Mouse (Mus musculus) CH12.LX (cell line): ENCODE measurements around the gene Dusp2. TPM values are rescaled to one million over a fixed set of nuclear protein-coding genes. Genes with fewer than 3 reads are reported as not detected.

ENCODE experiments used
- DNase-seq: peaks from one replicate; pipeline ENCODE4 v3.0.0-alpha.2; 2013; ENCODE audit errors: extremely low read depth
- H3K27ac ChIP-seq: 2 replicates; pipeline ENCODE4 v1.5.1; 2012; ENCODE audit warnings: low read depth, mild to moderate bottlenecking, control low read depth, moderate library complexity; ENCODE audit not compliant: insufficient read depth
- H3K27me3 ChIP-seq: replicated peaks from 2 replicates; pipeline ENCODE3; 2012; ENCODE audit warnings: inconsistent platforms
- H3K36me3 ChIP-seq, 2 experiments: replicated peaks in 1 of 2; 2 replicates each; pipeline versions ENCODE3 to v1.6.1; 2012; ENCODE audit warnings: inconsistent platforms in 1 of 2, low read length in 1 of 2, mild to moderate bottlenecking in 1 of 2, mixed read lengths in 1 of 2, moderate library complexity in 1 of 2; ENCODE audit not compliant: control insufficient read depth in 1 of 2, insufficient read depth in 1 of 2
- H3K4me1 ChIP-seq, 2 experiments: 2 replicates each; pipeline ENCODE4 v1.6.1; 2012; ENCODE audit warnings: inconsistent platforms in 1 of 2, moderate library complexity in 1 of 2; ENCODE audit not compliant: insufficient read depth in 2 of 2, control insufficient read depth in 1 of 2
- H3K4me2 ChIP-seq: 2 replicates; pipeline ENCODE4 v1.6.1; 2012; ENCODE audit warnings: low read depth, mild to moderate bottlenecking, control low read depth; ENCODE audit not compliant: poor library complexity, insufficient read depth, severe bottlenecking
- H3K4me3 ChIP-seq, 3 experiments: fragments of 150-350 bp in 1 of 3; sonication (generic) in 1 of 3; replicated peaks in 1 of 3; 2 replicates each; pipeline versions ENCODE3 to v1.5.1; 2011 to 2012; ENCODE audit warnings: low read depth in 2 of 3, low read length in 2 of 3, mild to moderate bottlenecking in 2 of 3, moderate library complexity in 2 of 3, control low read depth in 1 of 3, improper control_type of control experiment in 1 of 3, inconsistent platforms in 1 of 3, mixed read lengths in 1 of 3; ENCODE audit not compliant: poor library complexity in 1 of 3
- H3K79me2 ChIP-seq: replicated peaks from 2 replicates; pipeline ENCODE4 v1.6.1; 2012; ENCODE audit warnings: mild to moderate bottlenecking, moderate library complexity; ENCODE audit not compliant: control insufficient read depth, poor library complexity, insufficient read depth, severe bottlenecking; ENCODE audit errors: extremely low read depth
- H3K9ac ChIP-seq: 2 replicates; pipeline ENCODE4 v1.6.1; 2012; ENCODE audit warnings: low read depth, mild to moderate bottlenecking, control low read depth, moderate library complexity; ENCODE audit not compliant: insufficient read depth
- H3K9me3 ChIP-seq: replicated peaks from 2 replicates; pipeline ENCODE3; 2012; ENCODE audit warnings: low read length, inconsistent platforms, mixed read lengths
- BHLHE40 ChIP-seq: IDR thresholded peaks from 2 replicates; pipeline ENCODE4 v1.6.1; 2011; ENCODE audit warnings: mild to moderate bottlenecking, low read depth, low read length, improper control_type of control experiment
- CHD2 ChIP-seq: IDR thresholded peaks from 2 replicates; pipeline ENCODE4 v1.6.1; 2011; ENCODE audit warnings: low read length, improper control_type of control experiment
- ELF1 ChIP-seq: IDR thresholded peaks from 2 replicates; pipeline ENCODE4 v1.6.1; 2014; ENCODE audit warnings: low read depth, mild to moderate bottlenecking, inconsistent platforms, low read length, improper control_type of control experiment
- EP300 ChIP-seq: IDR thresholded peaks from 2 replicates; pipeline ENCODE4 v1.6.1; 2011; ENCODE audit warnings: low read length, improper control_type of control experiment
- IRF4 ChIP-seq: IDR thresholded peaks from 2 replicates; pipeline ENCODE4 v1.6.1; 2014; ENCODE audit warnings: low read depth, mild to moderate bottlenecking, inconsistent platforms, low read length, improper control_type of control experiment
- JUN ChIP-seq: IDR thresholded peaks from 2 replicates; pipeline ENCODE4 v1.6.1; 2011; ENCODE audit warnings: low read depth, mild to moderate bottlenecking, low read length, improper control_type of control experiment, moderate library complexity; ENCODE audit not compliant: insufficient read depth
- JUND ChIP-seq: conservative IDR thresholded peaks from 2 replicates; pipeline ENCODE4 v1.6.1; 2011; ENCODE audit warnings: low read depth, low read length, improper control_type of control experiment
- KAT2A ChIP-seq: IDR thresholded peaks from 2 replicates; pipeline ENCODE4 v1.6.1; 2012; ENCODE audit warnings: low read length, improper control_type of control experiment, inconsistent platforms; ENCODE audit not compliant: insufficient replicate concordance
- MAFK ChIP-seq: IDR thresholded peaks from 2 replicates; pipeline ENCODE4 v1.6.1; 2011; ENCODE audit warnings: low read length, improper control_type of control experiment; ENCODE audit not compliant: insufficient replicate concordance
- MAX ChIP-seq: IDR thresholded peaks from 2 replicates; pipeline ENCODE4 v1.6.1; 2011; ENCODE audit warnings: low read length, improper control_type of control experiment
- MXI1 ChIP-seq: IDR thresholded peaks from 2 replicates; pipeline ENCODE4 v1.6.1; 2011; ENCODE audit warnings: mild to moderate bottlenecking, low read depth, low read length, improper control_type of control experiment
- NRF1 ChIP-seq: IDR thresholded peaks from 2 replicates; pipeline ENCODE4 v1.6.1; 2014; ENCODE audit warnings: low read depth, mild to moderate bottlenecking, inconsistent platforms, low read length, improper control_type of control experiment, moderate library complexity
- PAX5 ChIP-seq: IDR thresholded peaks from 2 replicates; pipeline ENCODE4 v1.6.1; 2012; ENCODE audit warnings: low read length, inconsistent platforms, mixed read lengths
- POLR2AphosphoS2 ChIP-seq: IDR thresholded peaks from 2 replicates; pipeline ENCODE4 v1.6.1; 2011; ENCODE audit warnings: low read depth, low read length, improper control_type of control experiment
- RAD21 ChIP-seq: IDR thresholded peaks from 2 replicates; pipeline ENCODE4 v1.6.1; 2011; ENCODE audit warnings: low read depth, mild to moderate bottlenecking, low read length, improper control_type of control experiment, moderate library complexity
- SIN3A ChIP-seq: IDR thresholded peaks from 2 replicates; pipeline ENCODE4 v1.6.1; 2012; ENCODE audit warnings: low read length, improper control_type of control experiment, inconsistent platforms
- TBP ChIP-seq: conservative IDR thresholded peaks from 2 replicates; pipeline ENCODE4 v1.6.1; 2011; ENCODE audit warnings: low read depth, low read length, improper control_type of control experiment
- TCF12 ChIP-seq: IDR thresholded peaks from 2 replicates; pipeline ENCODE4 v1.6.1; 2014; ENCODE audit warnings: low read depth, mild to moderate bottlenecking, inconsistent platforms, low read length, improper control_type of control experiment
- USF1 ChIP-seq: IDR thresholded peaks from 2 replicates; pipeline ENCODE4 v1.6.1; 2014; ENCODE audit warnings: low read depth, mild to moderate bottlenecking, inconsistent platforms, low read length, improper control_type of control experiment
- USF2 ChIP-seq: conservative IDR thresholded peaks from 2 replicates; pipeline ENCODE4 v1.6.1; 2011; ENCODE audit warnings: low read depth, low read length, improper control_type of control experiment
- ZC3H11A ChIP-seq: IDR thresholded peaks from 2 replicates; pipeline ENCODE4 v1.6.1; 2012; ENCODE audit warnings: low read depth, mild to moderate bottlenecking, inconsistent platforms, low read length, improper control_type of control experiment
- ZMIZ1 ChIP-seq: IDR thresholded peaks from 2 replicates; pipeline ENCODE4 v1.6.1; 2012; ENCODE audit warnings: low read depth, mild to moderate bottlenecking, inconsistent platforms, low read length, improper control_type of control experiment
- ZNF384 ChIP-seq: IDR thresholded peaks from 2 replicates; pipeline ENCODE4 v1.6.1; 2012; ENCODE audit warnings: low read depth, low read length, improper control_type of control experiment, inconsistent platforms
- dilution Hi-C: fragments of 300-500 bp; cut with MboI; formaldehyde crosslinking; loops from 2 replicates; pipeline ENCODE4 v1.14.3; 2020; ENCODE audit warnings: low sequenced_read_pairs; ENCODE audit not compliant: extremely low pct_unique_long_range_greater_than_20kb, extremely low pct_ligation_motif_present
- in situ Hi-C: fragments of 300-500 bp; cut with MboI; formaldehyde crosslinking; loops from 3 replicates; pipeline ENCODE4 v1.14.3; 2019; ENCODE audit warnings: low sequenced_read_pairs, low pct_ligation_motif_present, low pct_unique_long_range_greater_than_20kb, mixed read lengths
- polyA plus RNA-seq: library from polyadenylated mRNA; unstranded; fragments of >175 nt; gene quantifications from 2 replicates; pipeline ENCODE4 v1.2.1, GENCODE M21; 2012; ENCODE audit warnings: low read depth; ENCODE audit not compliant: insufficient read length
- total RNA-seq, 2 experiments: library from RNA; depleted of rRNA; stranded (reverse); fragments of 300-350 nt in 1 of 2; fragments of >200 nt in 1 of 2; gene quantifications; 2 replicates each; pipeline ENCODE4 v1.2.3; 2012 to 2014

The Dusp2 gene
- total and polyA plus RNA-seq, 3 experiments = 57.8 to 107 (median 81.5) TPM

DNA sequence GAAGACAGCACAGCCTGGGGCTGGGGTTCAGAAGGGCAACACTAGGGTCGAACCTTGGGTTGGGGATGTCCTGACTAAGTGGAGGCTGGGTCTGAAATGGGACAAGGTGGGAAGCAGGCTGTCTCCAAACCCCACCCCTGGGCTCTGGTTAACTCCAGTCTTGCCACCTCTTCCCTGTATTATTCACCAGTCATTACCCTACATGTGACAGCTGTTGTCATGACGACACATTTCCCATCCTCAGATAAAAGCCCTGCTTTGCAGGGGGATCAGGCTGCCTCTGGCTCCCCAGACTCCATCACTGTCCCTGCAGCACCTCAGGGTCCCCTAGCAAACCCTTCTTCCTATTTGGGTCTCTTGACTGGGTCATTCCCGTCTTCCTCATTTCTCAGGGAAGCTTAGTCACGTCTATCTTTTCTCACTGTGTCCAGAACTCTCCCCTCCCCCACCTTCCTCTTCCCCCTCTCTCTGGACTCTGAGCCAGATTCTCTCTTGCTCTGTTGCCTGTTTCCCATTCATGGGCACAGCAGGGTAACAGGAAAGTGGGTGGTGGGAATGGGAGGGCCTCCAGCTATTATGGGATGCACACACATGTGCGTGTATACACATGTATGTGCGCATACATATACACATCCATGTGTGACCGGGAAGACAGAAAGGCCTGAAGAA, 42.1 kb downstream of the Dusp2 start:
- dilution Hi-C loops = no loop called here
- no peak for TF ChIP-seq MXI1
- no peak for TF ChIP-seq USF1
- TF ChIP-seq TBP = no peak
- TF ChIP-seq PAX5 = no peak
- no peak for TF ChIP-seq NRF1
- TF ChIP-seq ELF1 = no peak
- no peak for TF ChIP-seq IRF4
- no peak for TF ChIP-seq ZNF384
- TF ChIP-seq, all 38 proteins: peak for 0
- H3K27ac ChIP-seq = no peak overlapping the region
- DNase-seq = no peak
- peaks cover 33% of the 10 kb centered on the region for H3K27me3 ChIP-seq
- no peak overlapping the region for H3K4me3 ChIP-seq
- H3K4me2 ChIP-seq = no peak overlapping the region
- no peak overlapping the region for H3K9ac ChIP-seq
- H3K36me3 ChIP-seq = no peaks in the 10 kb centered on the region
- in situ Hi-C loops = no loop called here
- H3K79me2 ChIP-seq = no peaks in the 10 kb centered on the region
- H3K4me1 ChIP-seq = peaks cover 0 to 3% of the 10 kb centered on the region in 2 experiments; a peak in 1 of 4 replicates
- H3K9me3 ChIP-seq = no peaks in the 10 kb centered on the region

DNA sequence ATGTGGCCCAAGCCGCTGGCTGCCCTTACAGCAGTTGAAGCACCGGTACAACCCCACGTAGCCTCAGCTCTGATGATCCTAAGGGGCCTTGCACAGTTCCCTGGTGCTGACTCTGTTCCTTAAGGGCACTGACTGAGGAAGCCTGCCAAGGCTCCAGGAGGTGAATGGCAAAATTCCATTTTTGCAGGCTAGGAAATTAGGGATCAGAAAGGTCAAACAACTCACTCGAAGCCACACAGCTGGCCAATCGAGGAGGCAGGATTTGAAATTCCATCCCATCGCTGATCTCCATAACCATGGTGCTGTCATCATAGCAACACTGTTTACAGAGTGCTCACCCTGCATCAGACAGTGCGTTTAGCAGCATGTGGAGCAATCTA, 42.6 kb downstream of the Dusp2 start:
- TF ChIP-seq EP300 (no peak), ZMIZ1 (no peak)
- Histone ChIP-seq H3K27me3 (peaks cover 37% of the 10 kb centered on the region), H3K9ac (no peak overlapping the region), H3K36me3 (no peaks in the 10 kb centered on the region), H3K4me2 (no peak overlapping the region), H3K4me1 (peaks cover 0 to 3% of the 10 kb centered on the region in 2 experiments; a peak in 1 of 4 replicates), H3K27ac (no peak overlapping the region), H3K79me2 (no peaks in the 10 kb centered on the region), H3K4me3 (no peak overlapping the region), H3K9me3 (no peaks in the 10 kb centered on the region)
- no peak for DNase-seq
- in situ Hi-C loops = no loop called here
- dilution Hi-C loops = no loop called here

DNA sequence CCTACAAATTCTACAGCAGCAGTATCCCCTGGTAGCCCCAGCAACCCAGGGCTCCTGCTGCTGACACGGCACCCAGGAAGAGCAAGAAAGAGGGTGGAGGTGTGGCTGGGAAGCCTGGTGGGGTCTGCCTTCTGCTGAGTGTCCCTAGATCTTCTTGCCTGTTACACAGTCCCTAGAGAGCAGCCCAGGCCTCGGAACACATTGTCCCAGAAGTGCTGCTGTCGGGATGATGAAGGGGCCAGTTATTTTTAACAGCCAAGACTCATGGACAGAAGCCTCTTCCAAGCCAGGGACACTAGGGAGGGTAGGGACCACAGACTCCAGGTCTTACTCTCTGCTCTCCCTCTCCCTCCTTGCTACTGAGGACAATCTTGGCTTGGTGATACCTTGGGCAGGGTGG, 43.3 kb downstream of the Dusp2 start:
- Histone ChIP-seq H3K27ac (no peak overlapping the region), H3K9me3 (no peaks in the 10 kb centered on the region), H3K4me3 (no peak overlapping the region), H3K36me3 (no peaks in the 10 kb centered on the region), H3K4me1 (peaks cover 0 to 3% of the 10 kb centered on the region in 2 experiments; a peak in 1 of 4 replicates), H3K79me2 (no peaks in the 10 kb centered on the region), H3K4me2 (no peak overlapping the region), H3K27me3 (peaks cover 41% of the 10 kb centered on the region), H3K9ac (no peak overlapping the region)
- dilution Hi-C loops (no loop called here), in situ Hi-C loops (no loop called here)
- DNase-seq = no peak
- no peak for TF ChIP-seq USF2
- TF ChIP-seq POLR2AphosphoS2 = no peak
- no peak for TF ChIP-seq CHD2
- TF ChIP-seq MXI1 = no peak
- no peak for TF ChIP-seq IRF4
- no peak for TF ChIP-seq SIN3A
- TF ChIP-seq ZC3H11A = no peak
- no peak for TF ChIP-seq MAFK
- no peak for TF ChIP-seq MAX
- TF ChIP-seq ZMIZ1 = no peak
- no peak for TF ChIP-seq KAT2A
- TF ChIP-seq TCF12 = no peak
- no peak for TF ChIP-seq JUND
- TF ChIP-seq RAD21 = no peak
- TF ChIP-seq JUN = no peak
- no peak for TF ChIP-seq BHLHE40
